Mouse (Mus musculus): ENCODE results near the gene Atp13a2.
A peak's percentile ranks its signal among the peaks of the same experiment; 100 is the strongest.

The Atp13a2 gene

GRCm38 (mm10) chr4:140983442-140983841 lies 3.2 kb upstream of the Atp13a2 start:
- H3K9me3 ChIP-seq (ENCODE audit: low read length): peaks cover 3% of the 10 kb centered on the region; the same call in 1 of the 2 replicates
- H3K4me3 ChIP-seq (replicated peaks; ENCODE audit: low read length): no peak overlapping the region

GRCm38 (mm10) chr4:140984544-140984943 lies 2.1 kb upstream of the Atp13a2 start:
- Histone ChIP-seq H3K27me3 (ENCODE audit: insufficient read depth, low read length) (no peaks in the 10 kb centered on the region), H3K36me3 (ENCODE audit: insufficient read depth, low read length) (peaks cover 8% of the 10 kb centered on the region), H3K4me1 (replicated peaks; ENCODE audit: low read depth, low read length) (peaks cover 35% of the 10 kb centered on the region), H3K4me3 (replicated peaks; ENCODE audit: low read length) (no peak overlapping the region), H3K9me3 (ENCODE audit: low read length) (peaks cover 3% of the 10 kb centered on the region; the same call in 1 of the 2 replicates)
- TF ChIP-seq NANOG (IDR thresholded peaks at IDR 0.05; ENCODE audit: borderline replicate concordance, low read length) (no peak), POU5F1 (IDR thresholded peaks at IDR 0.05; ENCODE audit: borderline replicate concordance, low read length) (no peak), CTCF (conservative IDR thresholded peaks at IDR 0.05; ENCODE audit: low read length) (no peak)

More at GRCm38 (mm10) chr4:140983442-140983841, 3.2 kb upstream of the Atp13a2 start:
- H3K36me3 ChIP-seq (ENCODE audit: insufficient read depth, low read length): peaks cover 13% of the 10 kb centered on the region
- H3K27me3 ChIP-seq (ENCODE audit: insufficient read depth, low read length): no peaks in the 10 kb centered on the region
- no peak for TF ChIP-seq CTCF (conservative IDR thresholded peaks at IDR 0.05; ENCODE audit: low read length)
- no peak for TF ChIP-seq NANOG (IDR thresholded peaks at IDR 0.05; ENCODE audit: borderline replicate concordance, low read length)
- no peak for TF ChIP-seq POU5F1 (IDR thresholded peaks at IDR 0.05; ENCODE audit: borderline replicate concordance, low read length)
- H3K4me1 ChIP-seq (replicated peaks; ENCODE audit: low read depth, low read length): peaks cover 26% of the 10 kb centered on the region

GRCm38 (mm10) chr4:140986024-140986710 lies 506 bp upstream of the Atp13a2 start:
- Histone ChIP-seq H3K9me3 (ENCODE audit: low read length) (peaks cover 3% of the 10 kb centered on the region; the same call in 1 of the 2 replicates), H3K4me1 (replicated peaks; ENCODE audit: low read depth, low read length) (peaks cover 46% of the 10 kb centered on the region), H3K36me3 (ENCODE audit: insufficient read depth, low read length) (peaks cover 4% of the 10 kb centered on the region), H3K27me3 (ENCODE audit: insufficient read depth, low read length) (no peaks in the 10 kb centered on the region), H3K4me3 (replicated peaks; ENCODE audit: low read length) (peak overlapping the region; percentile 90)
- TF ChIP-seq POU5F1 (IDR thresholded peaks at IDR 0.05; ENCODE audit: borderline replicate concordance, low read length) (no peak), NANOG (IDR thresholded peaks at IDR 0.05; ENCODE audit: borderline replicate concordance, low read length) (no peak), CTCF (conservative IDR thresholded peaks at IDR 0.05; ENCODE audit: low read length) (no peak)

- H3K4me1 ChIP-seq (replicated peaks; ENCODE audit: low read depth, low read length): peaks cover 58% of the 10 kb centered on the region
- no peaks in the 10 kb centered on the region for H3K27me3 ChIP-seq (ENCODE audit: insufficient read depth, low read length)
- TF ChIP-seq POU5F1 (IDR thresholded peaks at IDR 0.05; ENCODE audit: borderline replicate concordance, low read length): no peak
- TF ChIP-seq CTCF (conservative IDR thresholded peaks at IDR 0.05; ENCODE audit: low read length): no peak
- no peak for TF ChIP-seq NANOG (IDR thresholded peaks at IDR 0.05; ENCODE audit: borderline replicate concordance, low read length)
- H3K36me3 ChIP-seq (ENCODE audit: insufficient read depth, low read length): peaks cover 4% of the 10 kb centered on the region
- H3K4me3 ChIP-seq (replicated peaks; ENCODE audit: low read length): peak overlapping the region; percentile 90
- no peaks in the 10 kb centered on the region for H3K9me3 ChIP-seq (ENCODE audit: low read length)
Measured at GRCm38 (mm10) chr4:140987476-140987875, 803 bp downstream of the Atp13a2 start.

GRCm38 (mm10) chr4:140988706-140989290 lies 2.1 kb downstream of the Atp13a2 start:
- no peak overlapping the region for H3K4me3 ChIP-seq (replicated peaks; ENCODE audit: low read length)
- H3K36me3 ChIP-seq (ENCODE audit: insufficient read depth, low read length): peaks cover 14% of the 10 kb centered on the region
- TF ChIP-seq NANOG (IDR thresholded peaks at IDR 0.05; ENCODE audit: borderline replicate concordance, low read length): no peak
- no peaks in the 10 kb centered on the region for H3K9me3 ChIP-seq (ENCODE audit: low read length)
- H3K4me1 ChIP-seq (replicated peaks; ENCODE audit: low read depth, low read length): peaks cover 49% of the 10 kb centered on the region
- H3K27me3 ChIP-seq (ENCODE audit: insufficient read depth, low read length): no peaks in the 10 kb centered on the region

GRCm38 (mm10) chr4:140989447-140989846 lies 2.8 kb downstream of the Atp13a2 start:
- no peaks in the 10 kb centered on the region for H3K9me3 ChIP-seq (ENCODE audit: low read length)
- peaks cover 49% of the 10 kb centered on the region for H3K4me1 ChIP-seq (replicated peaks; ENCODE audit: low read depth, low read length)
- H3K36me3 ChIP-seq (ENCODE audit: insufficient read depth, low read length): peaks cover 20% of the 10 kb centered on the region
- no peaks in the 10 kb centered on the region for H3K27me3 ChIP-seq (ENCODE audit: insufficient read depth, low read length)
- no peak overlapping the region for H3K4me3 ChIP-seq (replicated peaks; ENCODE audit: low read length)
- TF ChIP-seq CTCF (conservative IDR thresholded peaks at IDR 0.05; ENCODE audit: low read length) (no peak), NANOG (IDR thresholded peaks at IDR 0.05; ENCODE audit: borderline replicate concordance, low read length) (no peak), POU5F1 (IDR thresholded peaks at IDR 0.05; ENCODE audit: borderline replicate concordance, low read length) (no peak)

GRCm38 (mm10) chr4:140992215-140992614 lies 5.5 kb downstream of the Atp13a2 start:
- peaks cover 45% of the 10 kb centered on the region for H3K4me1 ChIP-seq (replicated peaks; ENCODE audit: low read depth, low read length)
- peaks cover 47% of the 10 kb centered on the region for H3K36me3 ChIP-seq (ENCODE audit: insufficient read depth, low read length)
- TF ChIP-seq CTCF (conservative IDR thresholded peaks at IDR 0.05; ENCODE audit: low read length): no peak
- TF ChIP-seq NANOG (IDR thresholded peaks at IDR 0.05; ENCODE audit: borderline replicate concordance, low read length): no peak
- no peaks in the 10 kb centered on the region for H3K9me3 ChIP-seq (ENCODE audit: low read length)
- peak overlapping the region; percentile 46; the same call in 1 of the 2 replicates for H3K4me3 ChIP-seq (replicated peaks; ENCODE audit: low read length)
- H3K27me3 ChIP-seq (ENCODE audit: insufficient read depth, low read length): no peaks in the 10 kb centered on the region

- no peak for TF ChIP-seq POU5F1 (IDR thresholded peaks at IDR 0.05; ENCODE audit: borderline replicate concordance, low read length)
- no peak for TF ChIP-seq CTCF (conservative IDR thresholded peaks at IDR 0.05; ENCODE audit: low read length)
- TF ChIP-seq NANOG (IDR thresholded peaks at IDR 0.05; ENCODE audit: borderline replicate concordance, low read length): no peak
- H3K4me1 ChIP-seq (replicated peaks; ENCODE audit: low read depth, low read length): peaks cover 30% of the 10 kb centered on the region
- H3K36me3 ChIP-seq (ENCODE audit: insufficient read depth, low read length): peaks cover 55% of the 10 kb centered on the region
- H3K4me3 ChIP-seq (replicated peaks; ENCODE audit: low read length): no peak overlapping the region
- H3K9me3 ChIP-seq (ENCODE audit: low read length): no peaks in the 10 kb centered on the region
- no peaks in the 10 kb centered on the region for H3K27me3 ChIP-seq (ENCODE audit: insufficient read depth, low read length)
Measured at GRCm38 (mm10) chr4:140993846-140994245, 7.2 kb downstream of the Atp13a2 start.

Data from E14TG2a.4 (cell line).